8 mouse cellular contexts compared by ENCODE assay signal in the genomic region with DNA sequence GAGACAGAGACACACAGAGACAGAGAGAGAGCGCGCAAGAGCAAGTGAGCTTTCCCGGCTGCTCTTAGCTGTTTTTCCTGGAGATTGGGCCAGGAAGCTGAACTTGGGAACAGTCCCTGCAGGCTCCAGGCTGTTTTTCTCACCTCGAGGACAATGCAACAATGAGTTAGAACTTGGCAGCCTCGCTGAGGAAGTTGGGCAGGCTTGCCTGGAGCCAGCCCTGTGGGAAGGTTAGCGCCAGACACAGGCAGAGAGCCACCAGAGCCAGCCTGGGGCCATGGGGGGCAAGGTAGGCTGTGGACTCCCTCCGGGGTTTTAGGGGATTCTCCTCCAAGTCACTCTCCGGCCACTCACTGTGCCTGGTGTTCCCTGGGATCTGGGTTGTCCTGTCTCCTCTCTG.
DNase-seq lines count a peak whose midpoint lies in the region; ATAC-seq and TF ChIP-seq lines count a peak whose summit lies in the region.

No protein-coding gene starts in this region.

- ATAC-seq in embryonic facial prominence, embryonic 14.5 days (ENCODE audit: low read depth) = no peak
- peak; percentile 73 for ATAC-seq in forebrain, postnatal 0 days
- no peak for ATAC-seq in hindbrain, embryonic 15.5 days (ENCODE audit: low FRiP score, low read depth)
- ATAC-seq in stomach, postnatal 0 days (ENCODE audit: low FRiP score, low TSS enrichment) = no peak

- H3K27me3 ChIP-seq in embryonic facial prominence, embryonic 14.5 days (replicated peaks; ENCODE audit: control insufficient read depth, insufficient read depth, low read length) = no peaks in the 10 kb centered on the region
- H3K27me3 ChIP-seq in embryonic facial prominence, embryonic 10.5 days (replicated peaks; ENCODE audit: low read depth, poor library complexity, severe bottlenecking) = no peaks in the 10 kb centered on the region
- H3K27me3 ChIP-seq in forebrain, postnatal 0 days (ENCODE audit: insufficient read depth, low read length) = no peaks in the 10 kb centered on the region
- no peaks in the 10 kb centered on the region for H3K27me3 ChIP-seq in hindbrain, embryonic 15.5 days
- no peaks in the 10 kb centered on the region for H3K27me3 ChIP-seq in stomach, postnatal 0 days (ENCODE audit: control insufficient read depth, insufficient read depth, low read length)

- H3K27ac ChIP-seq in embryonic facial prominence, embryonic 14.5 days (replicated peaks; ENCODE audit: low read depth, low read length) = peak overlapping the region; percentile 52
- no peak overlapping the region; the same call in 1 of the 2 replicates for H3K27ac ChIP-seq in embryonic facial prominence, embryonic 10.5 days (replicated peaks)
- H3K27ac ChIP-seq in forebrain, postnatal 0 days (ENCODE audit: low read depth, low read length) = no peak overlapping the region
- H3K27ac ChIP-seq in hindbrain, embryonic 15.5 days (replicated peaks) = 0 out of 2 replicates have a peak overlapping the region, but pooled peaks have one; percentile 49
- peak overlapping the region; percentile 40 for H3K27ac ChIP-seq in stomach, postnatal 0 days (replicated peaks)

- peaks cover 9% of the 10 kb centered on the region for H3K9me3 ChIP-seq in embryonic facial prominence, embryonic 14.5 days (ENCODE audit: control insufficient read depth, low read length)
- H3K9me3 ChIP-seq in embryonic facial prominence, embryonic 10.5 days = peaks cover 4% of the 10 kb centered on the region; the same call in 1 of the 2 replicates
- no peaks in the 10 kb centered on the region for H3K9me3 ChIP-seq in forebrain, postnatal 0 days (ENCODE audit: low read length)
- no peaks in the 10 kb centered on the region for H3K9me3 ChIP-seq in hindbrain, embryonic 15.5 days
- no peaks in the 10 kb centered on the region for H3K9me3 ChIP-seq in stomach, postnatal 0 days (ENCODE audit: control insufficient read depth, low read length)

- peak; percentile 40 for DNase-seq in embryonic facial prominence, embryonic 14.5 days (ENCODE audit: low spot score)
- DNase-seq in embryonic facial prominence, embryonic 10.5 days (ENCODE audit: low spot score) = no peak
- DNase-seq in NIH3T3 (ENCODE audit: low read depth) = peak; percentile 18
- peak; percentile 60 for DNase-seq in forebrain, postnatal 0 days
- peak; percentile 51 to 81 for DNase-seq in left cerebral cortex, postnatal 10 days (ENCODE audit: extremely low spot score in 1 of 2, low spot score in 2 of 2)
- DNase-seq in stomach, postnatal 0 days (ENCODE audit: low spot score) = no peak
- no peak for DNase-seq in embryo, embryonic 11 days

- no peak overlapping the region for H3K4me3 ChIP-seq in embryonic facial prominence, embryonic 14.5 days (ENCODE audit: low read depth, low read length)
- H3K4me3 ChIP-seq in embryonic facial prominence, embryonic 10.5 days = no peak overlapping the region
- no peak overlapping the region for H3K4me3 ChIP-seq in forebrain, postnatal 0 days (ENCODE audit: low read depth, low read length)
- no peak overlapping the region for H3K4me3 ChIP-seq in hindbrain, embryonic 15.5 days
- H3K4me3 ChIP-seq in stomach, postnatal 0 days (ENCODE audit: low read depth, low read length) = no peak overlapping the region

- H3K4me2 ChIP-seq in embryonic facial prominence, embryonic 14.5 days (ENCODE audit: low read depth, low read length) = no peak overlapping the region
- H3K4me2 ChIP-seq in forebrain, postnatal 0 days (ENCODE audit: low read depth) = no peak overlapping the region
- no peak overlapping the region for H3K4me2 ChIP-seq in hindbrain, embryonic 15.5 days
- H3K4me2 ChIP-seq in stomach, postnatal 0 days (replicated peaks; ENCODE audit: low read depth) = no peak overlapping the region

- no peak for TF ChIP-seq CTCF in forebrain, postnatal 0 days (IDR thresholded peaks at IDR 0.05; ENCODE audit: low read depth)
- no peak for TF ChIP-seq CTCF in stomach, postnatal 0 days (IDR thresholded peaks at IDR 0.05; ENCODE audit: low read depth)

- TF ChIP-seq EP300 in stomach, postnatal 0 days (optimal IDR thresholded peaks at IDR 0.05) = no peak

- 74% methylated on average over 8 of the region's 8 CpGs for WGBS in embryonic facial prominence, embryonic 14.5 days
- 88% methylated on average over 8 of the region's 8 CpGs for WGBS in embryonic facial prominence, embryonic 10.5 days
- WGBS in forebrain, postnatal 0 days = 39% methylated on average over 8 of the region's 8 CpGs
- 61% methylated on average over 8 of the region's 8 CpGs for WGBS in hindbrain, embryonic 15.5 days
- WGBS in stomach, postnatal 0 days = 67% methylated on average over 8 of the region's 8 CpGs

- no peaks in the 10 kb centered on the region for H3K4me1 ChIP-seq in embryonic facial prominence, embryonic 14.5 days (ENCODE audit: control insufficient read depth, insufficient read depth, low read length)
- peaks cover 22% of the 10 kb centered on the region for H3K4me1 ChIP-seq in embryonic facial prominence, embryonic 10.5 days
- no peaks in the 10 kb centered on the region for H3K4me1 ChIP-seq in forebrain, postnatal 0 days (ENCODE audit: insufficient read depth)
- H3K4me1 ChIP-seq in hindbrain, embryonic 15.5 days (replicated peaks) = peaks cover 41% of the 10 kb centered on the region
- no peaks in the 10 kb centered on the region for H3K4me1 ChIP-seq in stomach, postnatal 0 days (replicated peaks; ENCODE audit: control insufficient read depth, insufficient read depth)

- intact Hi-C loops in left cerebral cortex, postnatal 10 days (cut with DNase I) = no loop called here

- no peak overlapping the region for H3K9ac ChIP-seq in embryonic facial prominence, embryonic 14.5 days (ENCODE audit: low read depth, low read length)
- no peak overlapping the region for H3K9ac ChIP-seq in forebrain, postnatal 0 days
- H3K9ac ChIP-seq in hindbrain, embryonic 15.5 days = no peak overlapping the region
- H3K9ac ChIP-seq in stomach, postnatal 0 days (ENCODE audit: low read length) = no peak overlapping the region

- H3K36me3 ChIP-seq in embryonic facial prominence, embryonic 14.5 days (ENCODE audit: control insufficient read depth, insufficient read depth, low read length) = peaks cover 23% of the 10 kb centered on the region; the same call in 1 of the 2 replicates
- peaks cover 64% of the 10 kb centered on the region for H3K36me3 ChIP-seq in embryonic facial prominence, embryonic 10.5 days (replicated peaks)
- no peaks in the 10 kb centered on the region for H3K36me3 ChIP-seq in forebrain, postnatal 0 days (ENCODE audit: insufficient read depth)
- no peaks in the 10 kb centered on the region for H3K36me3 ChIP-seq in hindbrain, embryonic 15.5 days
- H3K36me3 ChIP-seq in stomach, postnatal 0 days (ENCODE audit: control insufficient read depth, insufficient read depth, low read length) = 0 out of 2 replicates have a peak, but pooled peaks cover 3% of the 10 kb centered on the region

Comparison
In these comparisons a context has a peak if more than half of its experiments do, and no peak if none do; other contexts are left out.
1. DNase-seq: peak in embryonic facial prominence, embryonic 14.5 days (single experiment), NIH3T3 (single experiment), forebrain, postnatal 0 days (single experiment) and left cerebral cortex, postnatal 10 days (2 of 2); none in embryonic facial prominence, embryonic 10.5 days (single experiment), stomach, postnatal 0 days (single experiment) and embryo, embryonic 11 days (single experiment).
2. H3K27ac ChIP-seq: peak in embryonic facial prominence, embryonic 14.5 days (single experiment), hindbrain, embryonic 15.5 days (single experiment) and stomach, postnatal 0 days (single experiment); none in embryonic facial prominence, embryonic 10.5 days (single experiment) and forebrain, postnatal 0 days (single experiment).